Mouse (Mus musculus) bone marrow, adult 2 months (tissue): Measurements from ENCODE around the gene Endou. TPM values are rescaled to one million over a fixed set of nuclear protein-coding genes. Genes with fewer than 3 reads are reported as not detected.
A peak's percentile ranks its signal among the peaks of the same experiment; 100 is the strongest.
"Not testable (repeated sequence)": the region's sequence is repeated elsewhere in the genome, so short reads cannot be mapped to it uniquely, and the experiment has no call there.

ENCODE experiments used
- H3K27ac ChIP-seq: fragments of 200-500 bp; 2 replicates; pipeline ENCODE4 v1.5.1; 2012; ENCODE audit warnings: low read depth, mild to moderate bottlenecking, control low read depth, inconsistent platforms, low read length; ENCODE audit not compliant: control insufficient read depth, poor library complexity, insufficient read depth
- H3K4me1 ChIP-seq: fragments of 200-500 bp; 2 replicates; pipeline ENCODE4 v1.6.1; 2011; ENCODE audit warnings: low read length; ENCODE audit not compliant: control insufficient read depth, insufficient read depth
- H3K4me3 ChIP-seq: fragments of 200-500 bp; replicated peaks from 2 replicates; pipeline ENCODE3; 2011; ENCODE audit warnings: mild to moderate bottlenecking, low read depth, low read length, control low read depth; ENCODE audit not compliant: control insufficient read depth
- CTCF ChIP-seq: fragments of 200-500 bp; IDR thresholded peaks from 2 replicates; pipeline ENCODE4 v1.5.1; 2011; ENCODE audit warnings: low read length, control low read depth; ENCODE audit not compliant: control insufficient read depth, insufficient read depth
- POLR2A ChIP-seq: fragments of 200-500 bp; IDR thresholded peaks from 2 replicates; pipeline ENCODE4 v1.6.1; 2011; ENCODE audit warnings: low read depth, mild to moderate bottlenecking, control low read depth, low read length, borderline replicate concordance; ENCODE audit not compliant: control insufficient read depth
- WGBS: fragments of 180-500 bp; shearing (Covaris S2); methylation state at CpG from one replicate; pipeline ENCODE4 v1.1.7; 2018; 5-methylcytosine and 5-hydroxymethylcytosine counted together
- polyA plus RNA-seq: library from polyadenylated mRNA; stranded (reverse); fragments of >200 nt; gene quantifications from 2 replicates; pipeline ENCODE4 v1.2.4, GENCODE M21; 2011; ENCODE audit warnings: low replicate concordance; ENCODE audit not compliant: missing spikeins, insufficient read depth, insufficient read length

Endou gene
- polyA plus RNA-seq, 1 experiment, result 7.3 TPM

DNA sequence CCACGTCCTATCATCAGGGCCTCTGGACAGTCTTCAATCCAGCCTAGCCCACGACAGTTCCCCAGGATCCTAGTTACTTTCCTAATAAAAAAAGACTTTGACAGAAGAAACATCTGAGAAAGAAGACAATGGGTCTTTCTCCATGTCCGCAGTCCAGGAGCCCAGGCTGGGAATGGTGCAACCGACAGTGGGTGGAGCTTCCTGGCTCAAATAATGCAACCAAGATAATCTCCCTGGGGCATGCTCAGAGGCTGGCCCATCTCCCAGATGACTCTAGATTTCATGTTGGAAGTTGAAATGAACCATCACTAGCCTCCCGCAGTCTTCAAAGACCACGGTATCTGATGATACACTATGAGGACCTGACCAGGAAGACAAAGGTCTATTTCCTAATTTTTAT lies 60.6 kb downstream of the Endou start:
- Histone ChIP-seq H3K4me3 (no peak overlapping the region), H3K4me1 (peaks cover 2% of the 10 kb centered on the region), H3K27ac (no peak overlapping the region)
- 60% methylated on average over 6 of the region's 6 CpGs for WGBS
- no peak for TF ChIP-seq POLR2A
- no peak for TF ChIP-seq CTCF

DNA sequence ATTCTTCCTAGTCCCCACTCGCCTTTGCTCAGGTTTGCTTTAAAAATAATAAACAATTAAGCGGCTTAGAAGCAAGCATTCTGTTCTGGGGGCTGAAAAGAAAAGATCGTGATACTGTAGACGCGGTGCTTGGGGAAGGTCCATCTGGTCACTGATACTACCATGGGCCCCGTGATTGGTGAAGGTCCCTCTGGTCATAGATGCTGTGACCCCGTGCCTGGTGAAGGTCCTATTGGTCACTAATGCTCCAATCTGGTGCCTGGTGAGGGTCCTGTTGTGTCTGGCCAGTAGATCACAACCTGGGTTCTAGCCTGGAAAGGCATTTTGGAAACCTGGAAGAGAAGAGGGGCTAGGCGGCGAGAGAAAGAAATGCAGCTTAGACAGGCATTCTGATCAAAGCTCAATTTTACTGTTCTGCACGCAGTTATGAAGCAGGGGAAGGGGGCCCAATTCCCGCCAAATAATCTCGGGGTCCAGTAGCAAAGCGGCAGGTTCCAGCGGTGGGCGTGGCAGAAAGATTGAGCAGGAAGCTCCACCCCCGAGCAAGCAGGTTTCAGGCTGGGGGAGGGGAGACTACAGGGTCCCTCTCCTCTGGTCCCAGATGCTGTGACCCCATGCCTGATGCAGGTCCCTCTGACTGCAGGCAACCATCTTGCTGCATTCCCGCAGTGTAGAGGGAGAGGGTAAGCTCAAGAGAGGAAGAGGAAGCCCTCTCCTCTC lies 62.8 kb downstream of the Endou start:
- H3K4me1 ChIP-seq, H3K4me3 ChIP-seq, H3K27ac ChIP-seq: not testable (repeated sequence)
- WGBS, result 69% methylated on average over 17 of the region's 17 CpGs

DNA sequence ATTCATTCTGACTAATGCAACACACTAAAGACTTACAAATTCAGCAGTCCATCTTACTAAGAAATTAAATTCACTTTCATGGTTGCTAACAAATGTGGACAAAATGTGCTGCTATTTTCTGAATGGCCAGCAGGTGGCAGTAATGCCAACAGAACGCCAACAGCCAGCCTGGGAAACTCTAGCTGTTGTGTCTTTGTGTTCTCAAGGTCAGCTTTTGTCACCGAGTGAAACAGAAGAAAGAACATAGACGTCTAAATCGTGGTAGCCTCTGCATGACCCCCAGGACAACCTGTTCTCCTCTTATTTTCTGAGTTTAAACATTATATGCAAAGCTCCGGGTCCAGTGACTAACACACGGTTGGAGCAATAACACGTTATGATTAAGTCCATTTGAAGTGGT lies 63.7 kb downstream of the Endou start:
- no peak overlapping the region for H3K27ac ChIP-seq
- 25% methylated on average over 7 of the region's 7 CpGs for WGBS
- H3K4me3 ChIP-seq, result no peak overlapping the region
- H3K4me1 ChIP-seq, result peaks cover 2% of the 10 kb centered on the region
- TF ChIP-seq CTCF (peak; percentile 75), POLR2A (no peak)

DNA sequence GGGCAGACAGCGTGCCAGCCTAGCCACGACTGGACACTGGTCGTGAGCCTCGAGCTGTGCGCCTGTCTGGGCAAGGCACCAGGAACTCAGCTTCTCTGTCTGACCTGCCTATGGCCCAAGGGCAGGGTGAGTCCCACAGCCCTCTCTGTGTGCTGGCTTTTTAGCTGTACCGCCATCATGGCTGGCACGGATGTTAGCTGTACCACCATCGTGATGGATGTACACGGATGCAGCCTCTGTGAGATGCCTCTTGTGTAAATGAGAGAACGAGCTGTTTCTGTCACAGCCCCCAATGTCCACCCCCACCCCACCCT lies 64.7 kb downstream of the Endou start:
- Histone ChIP-seq H3K27ac (no peak overlapping the region), H3K4me1 (peaks cover 2% of the 10 kb centered on the region), H3K4me3 (no peak overlapping the region)
- 88% methylated on average over 10 of the region's 10 CpGs for WGBS
- no peak for TF ChIP-seq POLR2A
- TF ChIP-seq CTCF, result no peak

DNA sequence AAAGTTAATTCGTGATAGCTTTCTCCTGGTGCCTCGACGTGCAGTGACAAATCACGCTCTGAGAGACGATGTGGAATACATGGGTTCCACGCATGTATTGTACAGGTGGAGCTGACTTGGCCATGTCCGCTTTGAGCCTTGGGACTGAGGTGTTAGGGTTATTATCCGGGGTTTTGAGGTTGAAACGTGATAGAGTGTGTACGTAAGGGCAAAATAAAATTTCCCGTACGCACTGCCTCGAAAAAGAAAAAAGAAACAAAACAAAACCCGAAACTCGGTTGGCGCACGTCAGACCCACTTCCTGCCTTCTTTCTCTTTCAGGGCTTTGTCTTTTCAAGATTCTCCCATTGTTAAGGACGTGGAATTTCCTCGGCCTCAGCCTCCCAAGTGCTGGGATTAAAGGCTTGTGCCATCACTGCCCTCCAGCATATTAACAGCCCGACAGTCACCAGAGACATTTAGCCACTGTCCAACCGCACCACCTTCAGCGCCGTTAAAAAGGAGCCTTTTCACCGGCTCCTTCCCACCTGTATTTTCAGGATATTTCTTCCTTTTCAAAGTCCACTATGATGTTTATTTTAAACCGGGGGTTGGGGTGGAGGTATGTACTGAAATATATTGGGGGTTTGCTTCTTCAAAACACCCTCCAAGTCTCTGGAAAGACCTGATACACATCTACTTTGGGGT lies 65.2 kb downstream of the Endou start:
- H3K4me3 ChIP-seq, result no peak overlapping the region
- 65% methylated on average over 25 of the region's 25 CpGs for WGBS
- TF ChIP-seq CTCF (no peak), POLR2A (no peak)
- H3K27ac ChIP-seq, result no peak overlapping the region
- peaks cover 2% of the 10 kb centered on the region for H3K4me1 ChIP-seq

DNA sequence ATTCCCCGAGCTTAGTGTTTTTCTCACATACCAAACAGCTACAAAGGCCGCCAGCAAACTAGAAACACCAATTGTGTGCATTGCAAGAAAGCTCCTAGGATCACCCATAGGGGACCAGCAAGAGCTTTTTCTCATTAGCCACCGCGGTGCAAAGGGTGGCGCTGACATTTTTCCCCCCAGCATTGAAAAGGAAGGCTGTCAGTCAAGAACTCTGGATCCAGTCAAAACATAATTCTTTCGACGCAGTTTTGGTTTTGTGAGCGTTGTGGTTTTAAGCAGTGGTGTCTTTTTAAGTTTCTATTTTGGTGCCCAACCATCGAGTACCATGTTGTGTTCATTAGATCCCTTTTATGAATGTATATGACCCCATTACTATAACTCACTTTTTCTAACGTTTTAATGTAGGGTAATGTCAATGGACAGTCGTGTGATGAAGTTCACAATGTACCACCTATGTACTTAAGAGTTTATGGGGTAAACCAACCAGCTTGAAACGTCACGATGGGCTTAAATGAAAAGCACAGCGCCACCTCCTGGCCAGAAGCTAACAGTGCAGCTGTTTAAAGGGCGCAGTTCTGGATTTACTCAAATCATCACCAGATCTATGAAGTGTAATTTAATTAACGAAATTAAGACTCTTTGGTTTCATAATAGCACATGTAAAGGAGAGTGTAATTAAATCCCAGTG lies 66.0 kb downstream of the Endou start:
- no peak for TF ChIP-seq POLR2A
- peak; percentile 76 for TF ChIP-seq CTCF
- H3K4me1 ChIP-seq, result no peaks in the 10 kb centered on the region
- H3K4me3 ChIP-seq, result no peak overlapping the region
- H3K27ac ChIP-seq, result no peak overlapping the region
- 42% methylated on average over 16 of the region's 16 CpGs for WGBS

DNA sequence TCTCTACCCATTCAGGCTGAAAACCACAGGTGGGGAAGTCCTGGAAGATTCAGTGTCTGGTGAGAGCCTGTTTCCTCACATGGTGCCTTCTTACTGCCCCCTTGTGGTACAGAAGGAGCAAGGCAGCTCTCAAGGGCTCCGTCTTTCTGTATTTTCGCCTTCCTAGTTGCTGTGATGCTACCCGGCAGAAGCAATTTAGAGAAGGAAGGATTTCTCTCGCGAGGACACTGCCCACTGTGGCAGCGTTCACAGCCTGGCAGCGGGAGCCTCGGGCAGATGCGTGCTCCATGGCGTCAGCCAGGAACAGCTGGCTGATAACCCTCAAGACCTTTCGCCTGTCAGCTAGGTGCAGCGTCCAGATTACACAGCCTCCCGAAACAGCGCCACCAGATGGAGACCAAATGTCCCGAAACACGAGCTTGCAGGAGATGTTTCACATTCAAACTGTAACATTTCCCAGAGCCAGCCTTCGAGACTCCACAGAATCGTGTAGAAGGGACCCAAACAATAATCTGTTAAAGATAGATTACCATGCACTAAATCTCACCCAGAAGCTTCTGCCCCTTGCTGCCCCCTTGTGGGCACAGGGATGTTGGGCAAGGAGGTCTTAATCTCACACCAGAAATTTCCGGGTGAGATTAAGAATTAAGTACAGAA lies 67.3 kb downstream of the Endou start:
- H3K27ac ChIP-seq, result 0 out of 2 replicates have a peak overlapping the region, but pooled peaks have one; percentile 2
- under 1% methylated on average over 19 of the region's 19 CpGs for WGBS
- no peak for TF ChIP-seq POLR2A
- TF ChIP-seq CTCF, result peak; percentile 79
- H3K4me1 ChIP-seq, result no peaks in the 10 kb centered on the region
- H3K4me3 ChIP-seq, result peak overlapping the region; percentile 56

Other genes starting within 250 kb of the Endou start
- 6.8 and 13.5 TPM in 2 replicates for gene Rpap3, start 25.5 kb downstream of the Endou start, polyA plus RNA-seq
- 15.3 and 17.0 TPM in 2 replicates for gene Rapgef3, start 36.6 kb upstream of the Endou start, polyA plus RNA-seq
- gene Slc48a1, start 47.2 kb upstream of the Endou start, polyA plus RNA-seq, result 62.3 and 67.5 TPM in 2 replicates
- gene Hdac7, start 113.2 kb upstream of the Endou start, polyA plus RNA-seq, result 34.1 and 37.8 TPM in 2 replicates
- 0.88 and 1.5 TPM in 2 replicates for gene Vdr, start 179.3 kb upstream of the Endou start, polyA plus RNA-seq
- 7.1 and 10.0 TPM in 2 replicates for gene Tmem106c, start 232.9 kb upstream of the Endou start, polyA plus RNA-seq